Mouse (Mus musculus): ENCODE results near the gene Atxn2.
"Not testable (repeated sequence)": the region's sequence is repeated elsewhere in the genome, so short reads cannot be mapped to it uniquely, and the experiment has no call there.

Atxn2 gene

DNA sequence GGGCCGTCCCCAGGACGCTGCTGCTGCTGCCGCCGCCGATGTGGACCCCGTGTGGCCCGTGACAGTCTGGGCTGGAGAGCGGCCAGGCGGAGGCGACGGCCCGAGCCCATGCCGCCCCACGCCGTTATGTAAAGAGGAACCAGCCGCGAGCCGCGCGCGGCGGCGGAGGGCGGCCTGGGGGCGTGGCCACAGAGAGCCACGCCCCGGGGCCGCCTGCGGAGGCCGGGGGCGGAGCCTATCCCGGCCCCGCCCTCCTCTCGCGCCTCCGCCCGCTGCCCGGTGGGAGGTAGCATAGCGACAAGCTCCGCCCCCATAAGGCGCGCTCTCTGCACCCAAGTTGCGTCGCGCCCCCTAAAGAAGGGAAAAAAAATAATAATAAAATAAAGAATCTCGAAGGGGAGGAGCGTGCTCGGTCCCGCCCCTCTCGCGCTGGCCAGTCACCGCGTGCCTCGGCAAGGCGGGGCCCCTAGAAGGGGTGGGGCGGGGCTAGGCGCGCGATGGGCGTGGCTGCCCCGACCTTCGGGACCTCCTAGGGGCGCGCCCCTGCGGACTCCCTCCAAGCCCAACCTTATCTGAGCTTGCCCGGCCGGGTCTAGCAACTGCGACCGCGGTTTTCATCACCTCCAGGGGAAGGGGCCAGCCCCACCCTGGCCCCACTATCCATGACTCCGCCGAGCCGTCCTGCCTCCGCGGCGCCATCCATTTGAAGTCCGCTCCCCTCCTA is 125.7 kb downstream of the Atxn2 start:
- DNase-seq = peak; percentile 98

DNA sequence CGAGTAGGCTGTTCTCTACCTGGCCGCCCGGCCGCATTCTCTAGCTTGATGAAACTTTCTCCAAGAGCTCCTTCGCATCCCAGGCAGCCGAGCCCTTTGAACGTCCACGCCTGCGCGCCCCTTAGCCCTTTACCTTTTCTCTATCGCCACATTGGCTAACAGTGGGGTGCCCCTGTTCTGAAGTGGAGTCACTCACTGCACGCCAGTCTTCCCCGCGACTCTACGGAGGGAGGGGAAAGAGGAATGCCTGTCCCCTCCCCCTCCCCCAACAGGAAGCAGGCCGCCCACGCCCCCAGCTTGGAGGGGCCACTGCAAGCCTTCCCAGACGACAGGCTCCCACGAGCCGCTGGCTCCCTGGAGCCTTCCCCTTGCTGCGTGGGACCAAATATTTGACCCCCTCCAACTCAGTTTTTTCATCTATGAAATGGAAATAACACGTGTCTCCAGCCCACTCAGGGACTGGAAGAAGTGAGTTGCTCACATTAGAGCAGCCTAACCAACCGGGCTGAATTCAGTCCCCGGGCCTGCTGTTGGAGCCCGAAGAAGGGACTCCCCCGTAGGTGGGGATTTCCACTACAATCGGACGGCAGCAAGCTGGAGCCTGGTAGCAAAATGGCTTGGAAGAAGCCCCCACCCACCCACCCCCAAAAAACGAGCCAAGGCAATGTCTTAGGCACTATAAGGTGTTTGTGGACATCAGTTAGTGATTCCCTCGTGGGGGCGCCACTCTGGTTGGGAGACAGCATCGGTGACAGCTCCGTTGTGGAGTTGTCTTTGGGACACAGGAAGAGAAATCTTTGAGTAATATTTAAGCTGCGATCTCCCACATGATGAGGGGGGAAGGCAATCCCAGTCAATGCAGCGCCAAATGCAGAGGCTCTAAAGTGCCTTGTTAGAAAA is 126.6 kb downstream of the Atxn2 start, which contains the start of gene Sh2b3:
Gene Sh2b3, minus strand, starts transcription at position 206 of the 900 bp plus-strand sequence.
- peak; percentile 58 to 59 for DNase-seq

DNA sequence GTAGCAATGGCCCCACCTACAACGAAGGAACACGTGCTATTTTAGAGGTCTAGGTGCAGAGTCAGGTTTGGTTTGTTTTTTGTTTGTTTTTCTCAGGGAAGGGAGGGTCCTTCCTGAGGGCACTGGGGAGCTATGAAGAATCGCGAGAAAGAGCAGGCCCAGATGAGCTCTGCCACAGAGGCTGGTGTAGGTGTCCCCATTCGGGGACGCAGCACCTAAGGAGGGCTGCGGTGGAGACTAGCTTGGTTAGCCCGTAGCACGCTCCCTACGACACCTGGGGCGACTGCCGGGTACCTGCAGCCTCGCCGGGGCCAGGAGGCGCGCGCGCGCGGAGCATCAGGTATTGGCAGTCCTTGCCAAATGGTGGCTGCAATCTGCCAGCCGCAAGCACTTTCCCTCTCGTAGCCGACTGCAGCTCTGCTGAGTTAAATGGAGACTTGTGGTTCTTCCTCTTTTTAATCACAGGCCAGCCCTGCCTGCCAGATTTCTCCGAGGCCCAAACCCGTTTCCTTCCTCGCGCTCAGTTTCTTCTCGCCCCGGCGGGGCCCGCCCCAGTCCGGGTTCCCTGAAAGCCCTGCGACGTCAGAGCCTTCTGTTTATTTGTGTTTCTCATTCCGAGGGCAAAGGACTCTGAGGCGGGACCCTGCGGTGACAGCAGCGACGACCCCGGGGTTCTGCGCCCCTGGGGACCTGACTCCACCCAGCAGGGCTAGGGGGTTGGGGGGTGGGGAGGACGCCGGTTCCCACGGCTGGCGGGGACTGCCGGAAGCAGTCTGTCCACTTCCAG is 127.4 kb downstream of the Atxn2 start:
- peak; percentile 86 to 89 for DNase-seq

DNA sequence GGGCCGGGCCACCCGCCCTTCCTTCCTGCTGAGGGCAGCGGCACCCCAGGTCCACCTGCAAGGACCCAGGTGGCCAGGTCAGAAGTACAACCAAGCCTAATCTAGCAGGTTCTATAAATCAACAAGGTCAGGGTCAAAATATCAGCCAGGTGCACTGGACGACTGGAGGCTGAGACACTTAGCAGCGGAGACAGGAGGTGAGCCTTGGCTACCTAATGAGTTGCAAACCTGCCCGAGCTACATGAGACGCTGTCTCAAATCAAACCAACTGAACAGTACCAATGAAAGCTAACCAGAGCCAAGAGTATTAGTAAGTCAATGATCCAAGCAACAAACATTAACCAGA is 128.0 kb downstream of the Atxn2 start:
- DNase-seq = no peak

DNA sequence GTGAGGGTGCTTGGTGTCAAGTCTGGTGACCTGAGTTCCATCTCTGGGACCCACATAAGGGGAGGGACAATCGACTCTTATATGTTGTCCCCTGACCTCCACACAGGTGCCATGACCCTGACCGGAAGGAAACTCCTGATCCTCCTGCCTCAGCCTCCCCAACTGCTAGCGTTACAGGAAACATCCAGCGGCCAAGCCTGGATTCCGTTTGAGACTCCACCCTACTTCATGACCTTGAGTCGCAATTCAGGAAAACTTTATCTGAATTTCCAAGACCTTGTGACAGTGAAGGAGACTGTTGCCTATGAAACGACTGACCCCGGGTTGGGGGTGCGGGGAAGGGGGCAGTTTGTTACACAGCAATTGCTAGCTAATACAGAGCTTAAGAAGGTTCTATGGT is 130.4 kb downstream of the Atxn2 start:
- DNase-seq = no peak

DNA sequence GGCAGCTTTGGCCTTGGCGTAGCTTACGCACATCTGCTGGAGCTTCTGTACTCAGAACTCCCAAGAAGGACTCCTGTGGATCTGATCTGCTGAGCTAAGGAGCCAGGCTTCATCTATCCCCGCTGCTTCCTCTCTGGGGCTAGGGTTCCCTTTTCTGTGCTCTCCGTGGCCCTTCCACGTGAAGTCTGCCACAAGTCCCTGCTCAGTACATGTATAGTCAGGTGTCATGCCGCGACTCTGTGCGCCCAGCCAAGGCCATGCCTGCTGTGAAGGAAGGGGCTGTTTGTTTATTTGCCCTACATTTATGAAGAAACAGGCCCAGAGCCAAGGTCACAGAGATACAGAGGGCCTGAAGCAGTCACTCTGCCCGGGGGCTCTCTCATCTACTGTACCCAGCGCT is 130.8 kb downstream of the Atxn2 start:
- DNase-seq = peak; percentile 41 to 42

DNA sequence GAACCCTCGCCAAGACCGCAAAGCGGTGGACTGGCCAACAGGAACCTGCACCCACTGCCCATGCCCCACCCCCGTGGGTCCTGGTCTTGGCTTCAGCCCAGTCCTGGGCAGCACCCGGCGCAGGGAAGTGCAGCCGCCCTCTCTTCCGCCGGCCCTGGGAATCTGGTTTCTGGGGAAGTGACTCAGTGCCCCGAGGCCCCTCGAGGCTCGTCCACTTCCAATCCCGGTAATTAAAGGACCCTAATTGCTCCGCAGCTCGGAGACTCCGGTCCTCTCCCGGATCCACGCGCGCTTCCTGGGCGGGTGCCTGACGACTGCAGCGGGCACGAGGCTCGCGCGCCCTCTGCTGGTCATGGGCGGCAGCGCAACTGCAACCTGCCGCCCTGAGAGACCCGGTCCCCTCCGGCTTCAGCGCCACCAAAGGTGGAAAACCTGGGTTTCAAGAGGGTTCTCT is 131.6 kb downstream of the Atxn2 start:
- DNase-seq = peak; percentile 88 to 90

DNA sequence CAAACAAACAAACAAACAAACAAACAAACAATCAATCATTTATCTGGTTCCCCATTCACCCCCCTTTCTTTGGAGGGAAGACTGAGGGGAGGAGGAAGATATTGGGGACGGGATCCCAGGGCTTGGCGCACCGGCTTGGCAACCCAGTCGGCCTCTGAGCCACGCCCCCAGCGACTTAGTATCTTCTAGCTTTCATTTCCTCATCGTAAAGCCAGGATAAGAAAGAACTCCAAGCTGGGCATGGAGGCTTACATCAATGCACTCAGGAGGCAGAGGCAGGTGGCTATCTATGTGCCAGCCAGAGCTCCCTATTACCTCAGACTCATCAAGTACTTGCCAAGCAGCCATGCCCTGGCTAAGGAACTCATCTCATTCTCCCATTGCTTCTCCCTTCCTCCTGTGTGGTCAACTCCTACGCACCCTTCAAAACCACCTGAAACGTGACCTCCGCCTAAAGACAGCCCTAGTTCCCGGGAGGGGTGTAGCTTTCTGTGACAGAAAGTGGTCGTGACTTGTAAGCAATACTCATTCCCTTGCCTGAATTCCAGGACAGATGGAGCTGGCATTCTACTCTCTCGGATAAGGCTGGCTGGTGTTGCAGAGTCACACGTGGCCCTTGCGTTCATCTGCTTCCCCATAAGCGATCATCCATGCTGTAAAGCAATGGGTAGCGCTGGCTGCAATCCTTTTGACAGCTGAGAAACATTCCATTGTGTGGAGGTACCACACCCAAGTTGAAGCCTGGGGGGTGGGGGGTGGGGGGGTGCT is 132.2 kb downstream of the Atxn2 start:
- no peak for DNase-seq

DNA sequence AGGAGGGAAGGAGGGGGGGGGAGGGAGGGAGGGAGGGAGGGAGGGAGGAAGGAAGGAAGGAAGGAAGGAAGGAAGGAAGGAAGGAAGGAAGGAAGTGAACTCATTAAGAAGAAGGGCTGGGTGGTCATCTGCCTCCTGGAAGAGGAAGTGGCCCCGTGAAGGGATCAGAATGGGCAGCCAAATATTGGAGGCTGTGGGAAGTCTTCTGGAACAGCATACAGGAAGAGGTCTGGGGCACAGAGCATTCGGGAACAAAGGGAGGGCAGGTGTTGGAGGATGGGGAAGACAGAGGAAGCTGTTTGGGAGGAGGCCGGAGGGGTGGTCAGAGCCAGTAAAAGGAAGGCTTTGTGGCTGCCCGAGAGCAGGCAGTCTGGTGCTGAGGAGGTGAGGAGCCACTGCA is 134.2 kb downstream of the Atxn2 start:
- DNase-seq = no peak

DNA sequence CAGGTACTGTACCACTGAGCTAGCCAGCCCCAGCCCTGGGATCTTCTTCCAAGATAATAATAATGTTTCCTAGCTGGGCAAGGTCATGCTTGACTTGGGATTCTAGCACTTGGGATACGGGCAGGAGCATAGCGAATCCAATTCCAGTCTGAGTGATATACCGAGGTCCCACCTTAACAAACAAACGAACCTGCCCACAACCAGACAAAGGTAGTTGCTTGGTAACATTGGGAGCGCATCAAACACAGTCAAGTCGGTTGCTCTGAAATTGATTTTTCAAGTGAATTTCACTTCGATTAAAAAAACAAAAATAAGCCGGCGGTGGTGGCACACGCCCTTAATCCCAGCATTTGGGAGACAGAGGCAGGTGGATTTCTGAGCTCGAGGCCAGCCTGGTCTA is 135.2 kb downstream of the Atxn2 start:
- DNase-seq = no peak

DNA sequence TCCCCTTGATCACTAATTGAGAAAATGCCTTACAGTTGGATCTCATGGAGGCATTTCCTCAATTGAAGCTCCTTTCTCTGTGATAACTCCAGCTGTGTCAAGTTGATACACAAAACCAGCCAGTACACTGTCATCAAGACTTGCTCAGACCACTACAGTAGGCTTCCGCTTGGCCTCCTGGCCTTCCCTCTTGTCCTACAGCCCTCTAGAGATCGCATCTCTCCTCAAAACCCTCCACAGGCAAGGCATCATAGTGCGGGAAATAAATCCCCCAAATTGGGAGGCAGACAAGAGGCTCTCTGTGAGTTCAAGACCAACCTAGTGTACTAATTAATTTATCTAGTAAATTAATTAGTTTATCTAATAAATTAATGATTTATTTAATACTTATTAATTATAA is 136.1 kb downstream of the Atxn2 start:
- not testable (repeated sequence) for DNase-seq

DNA sequence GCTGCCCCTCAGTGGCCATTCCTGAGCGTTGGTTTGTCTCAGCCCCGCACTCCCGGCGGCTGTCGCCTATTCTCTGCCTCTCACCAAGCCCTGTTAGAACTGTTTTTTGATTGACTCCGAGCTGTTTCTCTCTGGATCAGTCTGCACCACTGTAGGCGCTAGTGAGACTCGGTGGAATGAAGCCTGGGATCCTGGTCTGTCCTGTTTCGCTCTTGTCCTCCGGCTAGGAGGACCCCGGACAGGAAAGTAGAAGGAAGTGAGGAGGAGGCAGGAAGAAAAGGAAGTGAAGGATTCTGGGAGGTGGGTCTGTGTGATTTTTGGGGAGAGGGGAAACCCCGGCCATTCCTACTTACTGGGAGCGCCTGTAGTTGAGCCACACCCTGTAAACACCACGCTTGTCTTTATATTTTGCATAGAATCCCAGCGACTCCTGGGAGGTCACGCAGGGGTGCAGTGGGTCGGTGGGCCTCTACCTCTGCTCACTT is 136.9 kb downstream of the Atxn2 start:
- peak in 1 of 2 experiments; percentile 39 for DNase-seq

DNA sequence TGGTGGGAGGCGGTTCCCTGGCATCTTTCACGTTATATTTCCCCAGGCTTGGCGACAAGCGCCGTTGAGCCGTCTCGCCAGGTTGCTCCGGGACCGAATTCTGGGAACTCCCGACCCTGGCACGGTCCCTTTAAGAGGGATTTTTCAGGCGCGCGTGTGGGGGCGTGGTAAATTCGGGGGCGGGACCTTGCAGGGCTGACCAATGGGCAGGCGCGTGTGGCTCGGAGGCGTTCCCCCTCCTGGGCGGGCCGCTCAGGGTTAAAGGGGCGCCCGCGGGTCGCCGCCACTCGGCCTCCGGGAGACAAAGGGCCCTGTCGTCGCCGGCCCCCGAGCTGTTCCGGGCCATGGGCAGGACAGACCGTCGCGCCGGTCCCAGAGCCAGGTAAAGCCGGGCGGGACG is 137.6 kb downstream of the Atxn2 start, which contains the start of gene Pheta1:
Gene Pheta1, plus strand, starts transcription at position 242 of the 400 bp plus-strand sequence.
- peak; percentile 91 for DNase-seq

DNA sequence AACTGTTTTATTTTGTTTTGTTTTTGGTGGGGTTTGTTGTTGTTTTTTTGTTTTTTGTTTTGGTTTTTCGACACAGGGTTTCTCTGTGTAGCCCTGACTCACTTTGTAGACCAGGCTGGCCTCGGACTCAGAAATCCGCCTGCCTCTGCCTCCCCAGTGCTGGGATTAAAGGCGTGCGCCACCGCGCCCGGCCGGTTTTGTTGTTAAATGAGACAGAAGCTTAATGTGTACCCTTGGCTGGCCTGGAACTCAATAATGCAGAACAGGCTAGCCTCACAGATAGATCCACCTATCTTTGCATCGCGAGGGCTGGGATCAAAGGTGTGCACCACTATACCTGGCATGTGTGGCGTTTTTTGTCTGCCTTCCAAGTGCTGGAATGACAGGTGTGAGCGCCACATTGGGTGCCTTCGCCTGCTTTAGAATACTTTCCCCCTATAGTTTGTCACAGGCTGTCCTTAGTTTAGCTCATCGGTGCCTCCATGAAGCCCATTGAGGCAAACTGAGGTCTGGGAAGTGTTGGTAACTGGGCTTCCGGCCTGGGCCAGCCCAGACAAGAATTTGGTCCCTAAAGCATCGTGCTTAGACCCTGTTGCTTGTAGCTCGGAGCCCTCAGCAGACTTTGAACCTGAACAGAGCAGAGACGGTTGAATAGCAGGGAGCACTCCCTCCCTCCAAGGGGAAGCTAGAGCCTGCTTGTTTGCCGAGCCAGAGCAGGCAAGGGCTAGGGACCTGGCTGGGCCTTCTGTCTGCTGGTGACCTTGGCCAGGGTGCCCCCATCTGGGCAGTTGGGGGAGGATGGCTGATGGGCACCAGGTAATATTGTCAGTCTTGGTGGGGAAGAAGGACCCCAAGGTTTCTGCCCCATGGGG is 138.6 kb downstream of the Atxn2 start:
- DNase-seq = peak; percentile 38 to 42

DNA sequence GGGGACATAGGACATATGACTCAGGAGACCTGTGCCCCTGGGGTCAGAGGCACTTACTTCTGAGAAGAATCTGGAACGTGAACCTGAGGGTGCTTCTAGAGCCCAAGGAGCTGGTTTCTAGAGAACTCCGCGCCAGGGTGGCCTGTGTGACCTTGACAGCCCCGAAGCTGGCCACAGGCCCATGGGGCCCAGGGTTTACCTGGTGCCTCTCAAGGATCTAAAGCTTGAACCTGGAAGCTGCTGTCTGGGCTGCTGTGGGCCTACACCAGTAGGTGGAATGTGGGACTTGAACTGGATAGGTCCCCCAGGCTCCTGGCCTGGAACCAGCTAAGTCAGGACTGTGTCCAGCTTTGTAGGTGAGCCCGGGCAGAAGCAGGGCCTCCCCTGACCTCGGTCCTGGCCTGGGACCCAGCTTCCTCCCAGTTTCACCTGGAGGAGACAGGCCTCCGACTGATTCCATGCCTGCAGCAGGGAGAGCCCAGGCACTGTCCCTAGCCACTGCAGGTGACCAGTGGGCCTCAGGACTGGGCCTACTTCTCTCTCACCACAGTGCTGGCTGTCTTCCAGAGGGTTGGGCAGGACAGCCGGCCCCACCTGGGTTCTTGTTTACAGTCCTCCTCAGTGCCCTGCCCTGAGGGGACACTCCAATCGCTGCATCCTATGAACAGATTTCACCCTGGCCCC is 142.4 kb downstream of the Atxn2 start:
- no peak for DNase-seq

DNA sequence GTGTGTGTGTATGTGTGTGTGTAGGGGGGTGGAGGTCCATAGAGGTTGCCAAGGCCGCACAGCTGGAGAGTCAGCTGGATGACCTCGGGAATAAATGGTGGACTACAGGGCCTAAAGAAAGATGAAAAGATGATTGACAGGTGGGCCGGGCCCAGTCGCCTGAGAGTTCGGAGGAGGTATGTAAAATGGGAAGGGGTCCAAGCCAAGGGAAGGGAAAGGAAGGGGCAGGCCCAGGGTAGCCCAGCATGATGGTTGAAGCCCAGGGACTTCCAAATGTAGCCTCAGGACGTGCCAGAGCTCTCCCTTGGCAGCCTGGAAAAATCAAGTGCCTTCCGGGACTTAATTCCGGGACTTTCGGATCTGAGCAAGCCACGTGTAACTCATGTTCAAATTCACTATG is 143.6 kb downstream of the Atxn2 start:
- DNase-seq = no peak

DNA sequence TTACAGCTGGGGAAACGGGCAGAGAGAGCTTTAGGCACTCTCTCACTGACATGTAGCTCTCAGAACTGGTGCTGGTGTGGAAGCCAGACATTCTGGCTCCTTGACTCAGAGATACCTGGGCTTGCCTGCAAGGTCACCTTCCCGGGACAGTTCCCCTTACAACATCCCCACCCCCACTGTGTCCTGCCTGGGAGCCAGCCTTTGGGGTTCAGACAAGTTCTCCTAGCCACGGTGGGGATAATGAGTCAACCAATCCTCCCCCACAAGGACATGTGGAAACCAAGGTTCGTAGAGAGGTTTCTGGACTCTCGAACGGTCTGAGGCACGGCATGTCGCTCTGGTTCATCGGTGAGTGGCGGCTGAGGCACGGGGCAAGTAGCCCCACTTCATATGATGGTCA is 145.6 kb downstream of the Atxn2 start:
- no peak for DNase-seq

DNA sequence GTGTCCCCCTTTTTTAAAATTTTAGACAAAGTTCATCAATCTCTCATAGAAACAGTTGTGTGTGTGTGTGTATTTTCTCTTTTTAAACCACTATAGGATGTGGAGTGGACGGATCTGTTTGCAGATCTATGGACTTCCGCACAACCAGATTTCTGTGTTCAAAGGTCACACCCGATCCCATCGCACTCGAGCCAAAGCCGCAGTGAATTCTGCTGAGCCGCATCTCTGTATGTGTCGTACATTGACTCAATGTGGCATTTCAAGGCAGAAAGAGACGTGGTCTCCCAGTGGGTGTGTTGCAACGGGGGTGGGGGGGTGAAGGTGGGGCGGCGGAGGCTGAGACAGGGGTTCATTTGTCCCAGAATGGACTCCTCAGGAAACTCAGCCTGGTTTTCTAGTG is 147.3 kb downstream of the Atxn2 start:
- no peak for DNase-seq

DNA sequence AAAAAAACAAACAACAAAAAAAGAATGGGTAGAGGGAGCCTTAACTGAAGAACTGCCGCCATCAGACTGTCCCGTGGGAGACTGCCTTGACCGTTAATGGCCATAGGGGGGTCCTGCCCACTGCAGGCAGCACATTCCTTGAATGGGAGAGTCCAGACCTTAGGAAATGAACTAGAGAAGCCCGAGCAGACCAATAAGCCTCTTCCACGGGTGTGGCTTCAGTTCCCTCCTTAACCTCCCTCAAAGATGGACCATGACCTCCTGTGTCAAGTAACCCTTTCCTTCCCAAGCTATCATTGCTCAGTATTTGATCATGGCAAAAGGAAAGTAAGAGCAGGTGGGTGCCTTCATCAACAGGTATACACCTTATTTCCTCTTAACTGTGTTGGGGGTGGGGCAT is 150.8 kb downstream of the Atxn2 start:
- no peak for DNase-seq

DNA sequence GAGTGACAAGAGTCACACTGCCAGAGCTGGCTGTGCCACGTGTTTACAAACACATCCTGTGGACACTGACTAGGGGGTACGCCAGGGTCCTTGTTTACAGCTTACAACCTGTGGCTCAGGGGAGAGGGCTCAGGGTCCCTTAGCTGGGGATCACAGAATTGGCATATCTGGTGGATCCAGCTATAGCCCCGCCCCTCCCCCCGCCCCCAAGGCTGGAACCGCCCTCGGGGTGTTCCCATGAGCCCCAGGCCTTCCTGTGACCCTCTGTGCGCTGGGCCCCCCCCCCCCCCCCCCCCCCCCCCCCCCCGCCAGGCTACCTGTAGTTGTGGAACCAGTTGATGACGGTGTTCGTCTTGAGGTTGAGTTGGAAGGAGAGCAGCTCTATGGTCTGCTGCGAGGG is 153.2 kb downstream of the Atxn2 start:
- DNase-seq = no peak

Data from B cell, adult 2 months (primary cell).